Mouse (Mus musculus): ENCODE measurements around the gene Olfr568.

Olfr568 gene

DNA sequence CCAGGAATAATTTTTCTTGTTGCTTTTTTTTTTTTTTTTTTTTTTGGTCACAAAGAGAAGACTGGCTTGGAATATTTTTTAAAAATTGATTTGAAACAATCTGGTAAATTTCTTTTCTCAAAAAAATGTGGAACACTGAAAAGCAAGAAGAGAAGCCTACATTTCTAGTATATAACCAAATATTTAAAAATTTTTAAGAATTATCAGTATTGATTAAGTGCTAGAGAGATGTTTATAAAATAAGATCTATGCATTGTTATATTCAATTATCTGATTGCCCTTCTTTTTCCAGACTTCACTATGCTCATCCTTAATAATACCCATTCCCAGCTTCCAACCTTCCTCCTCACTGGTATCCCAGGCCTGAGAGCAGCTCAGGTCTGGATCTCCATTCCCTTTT, at the start of gene Olfr568:
TSS of gene Olfr568 (plus strand) at position 301 of the 400 bp plus-strand sequence.
- no peak for DNase-seq (ENCODE audit: extremely low spot score, low read depth, low spot score)

DNA sequence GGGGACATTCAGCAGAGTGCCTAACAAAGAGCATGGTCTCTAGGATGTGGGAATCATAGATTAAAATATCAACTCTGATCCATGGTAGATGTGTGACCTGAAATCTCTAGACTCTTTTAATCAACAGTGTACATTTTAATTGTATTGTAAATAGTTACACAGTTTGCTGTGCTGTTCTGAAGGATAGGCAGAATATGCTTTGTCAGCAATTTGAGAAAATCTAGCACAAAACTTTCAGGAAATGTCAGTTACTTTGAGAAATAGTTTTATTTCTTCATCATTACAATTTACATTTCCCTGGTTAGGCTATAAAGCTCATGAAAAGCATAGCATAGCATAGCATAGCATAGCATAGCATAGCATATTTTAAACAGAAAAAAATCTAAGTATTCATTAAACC, 21.1 kb upstream of the Olfr568 start:
- DNase-seq (ENCODE audit: extremely low spot score, low read depth, low spot score): no peak

DNA sequence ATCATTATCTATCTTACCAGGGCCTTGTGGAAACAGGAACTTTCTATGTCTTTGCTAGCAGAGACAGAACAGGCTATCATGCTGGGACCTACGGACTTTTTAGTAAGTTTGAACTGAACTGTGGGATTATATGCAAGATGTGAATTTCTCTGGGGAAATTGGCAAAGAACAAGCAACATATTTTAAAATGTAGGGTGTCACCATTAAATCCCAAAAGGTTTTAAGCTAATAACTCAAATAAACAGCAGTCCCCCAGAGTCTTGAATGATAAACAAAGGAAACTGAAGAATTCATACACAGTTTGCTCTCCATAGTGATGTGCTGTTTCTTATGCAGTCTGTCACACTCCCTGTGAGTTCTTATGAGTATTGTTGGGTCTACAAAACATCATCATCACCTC, 18.3 kb upstream of the Olfr568 start, which contains the start of gene Olfr566:
TSS of gene Olfr566 (minus strand) at position 101 of the 400 bp plus-strand sequence.
- DNase-seq (ENCODE audit: extremely low spot score, low read depth, low spot score): no peak

DNA sequence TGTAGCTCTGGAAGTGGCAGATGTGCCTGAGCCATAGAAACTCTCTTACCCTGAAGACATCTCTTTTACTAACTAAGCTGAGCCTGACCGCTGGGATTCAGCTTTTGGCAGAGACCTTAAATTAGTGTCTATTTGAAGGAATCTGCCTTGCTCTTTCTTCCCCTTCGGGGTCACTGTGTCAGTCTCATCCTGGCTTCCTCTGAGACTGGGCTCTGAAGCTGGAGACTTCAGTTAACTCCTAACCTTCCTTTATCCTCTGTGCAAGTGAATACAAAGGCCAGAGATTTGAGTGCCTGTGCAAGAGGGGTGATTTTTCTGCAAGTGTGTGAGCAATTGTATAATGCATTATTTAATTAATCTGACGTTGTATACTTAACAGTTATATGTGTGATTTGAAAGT, 13.9 kb downstream of the Olfr568 start, which contains the start of gene Olfr569:
TSS of gene Olfr569 (minus strand) at position 101 of the 400 bp plus-strand sequence.
- DNase-seq (ENCODE audit: extremely low spot score, low read depth, low spot score): no peak

DNA sequence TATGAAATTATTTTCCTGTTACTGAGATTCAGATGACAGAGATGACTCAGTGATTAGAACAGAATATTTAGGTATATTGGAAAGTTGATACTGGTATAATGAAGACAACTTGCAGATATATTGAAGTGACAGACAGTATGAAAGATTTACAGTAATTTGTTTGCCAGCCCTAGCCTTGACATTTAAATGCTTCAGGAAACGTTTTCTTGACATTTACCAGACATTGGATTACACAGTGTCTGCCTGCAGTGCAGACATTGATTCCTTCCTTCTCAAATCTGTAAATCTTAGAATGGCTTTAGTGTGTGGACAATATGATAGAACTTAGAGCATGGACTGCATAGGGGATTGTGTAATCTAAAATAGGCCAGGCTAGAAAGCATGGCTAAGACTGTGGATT, 38.3 kb downstream of the Olfr568 start:
- no peak for DNase-seq (ENCODE audit: extremely low spot score, low read depth, low spot score)

DNA sequence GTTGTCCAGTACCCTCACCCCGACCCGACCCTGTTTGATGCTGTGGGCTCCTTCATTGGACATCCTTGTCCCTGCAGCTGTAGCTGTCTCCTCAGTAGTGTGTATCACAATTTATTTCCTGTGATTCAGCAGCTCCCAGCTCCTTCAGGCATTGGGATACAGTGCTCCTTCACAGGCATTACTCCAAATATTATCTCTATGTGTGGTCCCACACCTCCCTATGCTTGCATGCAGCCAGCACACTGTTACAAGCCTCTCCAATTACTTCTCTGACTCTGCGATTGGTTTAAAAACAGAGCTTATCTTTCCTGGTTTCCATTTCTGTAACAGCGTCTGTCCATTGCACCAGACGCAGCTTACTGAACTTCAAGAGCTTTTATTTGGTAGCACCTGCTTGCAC, 39.5 kb downstream of the Olfr568 start:
- DNase-seq (ENCODE audit: extremely low spot score, low read depth, low spot score): no peak

DNA sequence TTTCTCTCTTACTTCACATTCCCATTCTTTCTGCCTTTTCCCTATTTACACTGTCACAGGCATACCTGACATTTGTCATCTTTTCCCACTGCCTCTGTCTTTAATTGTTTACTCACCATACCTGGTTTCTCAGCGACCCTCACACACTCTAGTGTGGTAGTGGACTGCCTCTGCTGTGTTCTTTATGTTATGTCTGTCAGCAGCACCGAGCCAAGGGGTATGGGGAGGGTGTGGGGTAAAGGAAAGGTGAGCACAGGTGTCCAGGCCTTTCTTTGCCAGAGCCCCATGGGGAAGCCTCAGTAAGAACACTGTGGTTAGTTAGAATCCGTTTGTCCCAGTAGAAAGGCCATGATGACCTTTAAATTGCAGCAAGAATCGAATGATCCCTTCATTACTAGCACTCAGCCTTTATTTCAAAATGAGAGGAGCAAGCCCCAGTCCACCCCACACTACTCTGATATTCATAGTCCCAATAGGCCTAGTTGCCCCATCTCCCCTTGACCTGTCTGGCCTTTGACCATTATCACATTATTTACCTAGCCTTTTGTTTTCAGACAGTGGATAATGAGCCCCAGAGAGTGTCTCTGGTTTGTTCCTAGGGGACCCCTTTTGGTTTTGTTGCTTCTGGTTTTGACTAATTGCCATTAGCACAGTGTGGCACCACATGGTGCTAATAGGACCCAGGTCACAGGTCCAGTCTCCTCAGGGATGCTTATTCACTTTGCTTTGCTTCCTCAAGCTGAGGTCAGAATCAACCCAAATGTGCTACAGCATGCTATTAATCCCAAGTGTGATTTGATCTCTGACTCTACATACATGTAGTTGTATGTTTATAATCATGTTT, 40.3 kb downstream of the Olfr568 start, which contains the start of gene Olfr571:
TSS of gene Olfr571 (minus strand) at position 505 of the 844 bp plus-strand sequence.
- DNase-seq (ENCODE audit: extremely low spot score, low read depth, low spot score): no peak

DNA sequence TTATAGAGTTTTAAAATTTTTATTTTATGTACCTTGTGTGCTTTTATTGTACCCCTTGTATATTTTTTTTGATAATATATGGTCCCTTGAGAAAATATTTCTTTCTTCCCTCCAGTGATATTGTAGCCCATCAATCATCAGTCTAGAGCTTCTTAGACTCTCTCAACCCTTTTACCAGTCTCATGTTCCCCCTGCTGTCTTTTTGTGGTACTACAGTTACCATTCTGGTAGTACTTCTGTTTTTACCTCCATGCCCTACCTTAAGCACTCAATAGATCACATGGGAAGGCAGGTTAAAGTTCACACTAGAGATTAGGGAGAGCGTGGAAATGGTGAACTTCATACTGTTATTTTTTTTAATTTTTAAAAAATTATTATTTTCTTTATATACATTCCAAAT, 42.7 kb downstream of the Olfr568 start:
- DNase-seq (ENCODE audit: extremely low spot score, low read depth, low spot score): peak; percentile 30

DNA sequence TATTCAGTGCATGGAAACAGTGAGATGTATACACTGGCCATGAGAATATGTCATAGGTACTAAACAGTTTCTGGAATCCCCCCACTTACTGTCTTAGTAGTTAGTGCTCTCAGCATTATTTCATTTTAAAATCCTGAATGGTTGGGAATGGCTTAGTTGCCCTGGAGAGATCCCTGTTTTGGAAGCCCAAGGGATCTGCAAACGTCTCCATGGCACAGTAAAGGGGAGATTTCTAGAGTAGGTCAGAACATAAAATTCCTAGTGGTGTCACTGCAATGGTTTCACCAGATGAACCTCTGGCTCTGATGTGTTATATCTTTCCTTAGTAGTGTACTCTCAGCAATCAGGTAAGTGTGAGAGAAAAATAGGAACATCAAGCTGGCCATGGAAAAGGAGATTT, 47.2 kb downstream of the Olfr568 start, which contains the start of gene Olfr572:
TSS of gene Olfr572 (plus strand) at position 301 of the 400 bp plus-strand sequence.
- DNase-seq (ENCODE audit: extremely low spot score, low read depth, low spot score): no peak

DNA sequence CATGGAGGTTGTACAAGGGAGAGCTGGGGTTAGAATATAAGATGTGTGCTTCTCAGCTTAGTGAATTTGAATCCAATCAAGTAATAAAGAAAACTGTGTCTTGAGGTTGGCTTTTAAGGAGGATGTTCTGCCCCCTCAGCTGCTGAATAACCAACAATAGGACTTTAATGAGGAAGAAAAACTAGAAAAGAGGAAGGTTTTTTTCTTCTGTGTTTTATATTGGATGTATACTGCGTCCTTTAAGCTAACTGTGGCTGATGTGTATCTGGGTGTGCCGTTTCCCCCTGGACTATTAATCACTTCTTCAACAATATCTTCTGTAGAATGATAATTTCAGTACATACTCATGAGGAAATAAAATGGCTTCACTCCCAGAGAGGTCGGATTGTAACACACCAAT, 50.2 kb downstream of the Olfr568 start:
- no peak for DNase-seq (ENCODE audit: extremely low spot score, low read depth, low spot score)

Data from hindlimb bud, embryonic 11.5 days (tissue).